Mouse (Mus musculus): Measurements from ENCODE around the gene Smap1. TPM values are rescaled to one million over a fixed set of nuclear protein-coding genes. Genes with fewer than 3 reads are reported as not detected.
"Not testable (repeated sequence)": the region's sequence is repeated elsewhere in the genome, so short reads cannot be mapped to it uniquely, and the experiment has no call there.

Smap1 gene
- polyA plus RNA-seq (2016; fragmentation: Nextera tagmentation; extraction: Ambion mirVana), result 35.6 and 38.2 TPM in 2 replicates

DNA sequence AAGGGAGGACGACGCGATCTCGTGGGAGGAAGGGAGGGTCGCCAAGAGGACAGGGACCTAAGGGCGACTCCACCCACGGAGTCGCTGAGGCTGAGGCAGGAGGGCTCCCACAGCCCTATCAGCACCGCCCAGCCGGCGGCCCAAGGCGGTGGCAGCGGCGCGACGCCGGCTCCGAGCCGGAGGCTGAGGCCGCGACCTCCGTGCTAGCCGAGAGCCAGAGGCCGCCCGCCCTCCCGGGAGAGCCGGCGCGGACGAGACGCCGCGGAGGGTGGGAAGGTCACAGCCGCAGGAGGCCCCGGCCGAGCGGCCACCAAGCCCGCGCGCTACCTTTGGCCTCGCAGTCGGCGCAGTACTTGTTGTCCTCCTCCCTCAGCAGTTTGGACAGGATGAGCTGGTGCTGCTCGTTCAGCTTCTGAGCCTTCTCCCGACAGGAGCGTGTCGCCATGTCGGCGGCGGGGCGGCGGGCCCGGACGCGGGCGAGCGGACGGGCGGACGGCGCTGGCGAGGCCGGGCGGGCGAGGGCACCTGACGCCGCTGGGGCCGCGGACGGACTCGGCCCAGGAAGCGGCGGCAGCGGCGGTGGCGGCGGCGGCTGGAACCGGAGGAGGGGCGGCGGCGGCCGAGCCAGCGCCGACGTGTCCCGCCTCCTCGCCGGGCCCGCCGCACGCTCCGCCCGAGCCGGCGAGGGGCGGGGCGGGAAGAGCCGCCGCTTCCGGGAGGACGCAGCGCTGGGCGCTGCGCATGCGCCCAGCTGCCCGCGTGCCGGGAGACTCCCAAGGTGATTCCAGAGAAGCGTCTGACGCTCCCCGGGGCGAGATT lies at the start of gene Smap1:
Gene Smap1 (minus strand): TSS at position 607 of the 819 bp plus-strand sequence.
- peak; percentile 91 for ATAC-seq
- Histone ChIP-seq H3K4me1 (peaks cover 59% of the 10 kb centered on the region), H3K27ac (peak within 1 kb of the TSS; percentile 99), H3K4me2 (peak within 1 kb of the TSS; percentile 72), H3K36me3 (no peaks in the 10 kb centered on the region), H3K4me3 (peak within 1 kb of the TSS; percentile 96), H3K9me3 (replicated peaks) (no peaks in the 10 kb centered on the region; the same call in 1 of the 2 replicates), H3K27me3 (replicated peaks) (no peaks in the 10 kb centered on the region), H3K9ac (peak within 1 kb of the TSS; percentile 97)
- WGBS (ENCODE audit: insufficient replicate concordance), result under 1% methylated on average over 83 of the region's 113 CpGs

DNA sequence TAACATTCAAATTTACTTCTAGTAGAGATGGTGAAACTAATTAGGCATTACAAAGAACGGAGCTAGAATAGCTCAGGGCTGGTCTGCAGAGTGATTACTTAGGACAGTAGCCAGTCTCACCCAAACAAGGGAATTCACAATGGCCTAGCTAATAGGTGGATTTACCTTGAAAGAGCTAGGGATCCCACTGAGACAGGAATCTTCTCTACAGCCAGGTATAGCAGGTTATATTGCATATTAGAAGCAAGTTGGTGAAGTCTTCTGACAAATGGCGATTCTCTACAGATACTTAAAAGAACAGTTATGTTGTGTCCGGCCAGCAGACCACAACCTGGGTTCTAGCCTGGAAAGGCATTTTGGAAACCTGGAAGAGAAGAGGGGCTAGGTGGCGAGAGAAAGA lies 49.0 kb upstream of the Smap1 start:
- H3K36me3 ChIP-seq; H3K27me3 ChIP-seq (replicated peaks); H3K4me3 ChIP-seq; H3K4me1 ChIP-seq; H3K4me2 ChIP-seq; H3K27ac ChIP-seq; H3K9me3 ChIP-seq (replicated peaks); H3K9ac ChIP-seq; ATAC-seq: not testable (repeated sequence)
- WGBS (ENCODE audit: insufficient replicate concordance), result 67% methylated on average over 3 of the region's 4 CpGs

GRCm38 (mm10) chr1:23968027-23968725 lies 46.1 kb upstream of the Smap1 start:
- WGBS (ENCODE audit: insufficient replicate concordance), result 64% methylated on average over 9 of the region's 9 CpGs
- H3K27me3 ChIP-seq (replicated peaks), result no peaks in the 10 kb centered on the region
- H3K27ac ChIP-seq, result no peak overlapping the region
- H3K4me3 ChIP-seq, result no peak overlapping the region
- ATAC-seq, result no peak
- H3K9me3 ChIP-seq (replicated peaks), result no peaks in the 10 kb centered on the region
- H3K4me1 ChIP-seq, result no peaks in the 10 kb centered on the region
- no peak overlapping the region for H3K9ac ChIP-seq
- H3K4me2 ChIP-seq, result no peak overlapping the region
- H3K36me3 ChIP-seq, result no peaks in the 10 kb centered on the region

DNA sequence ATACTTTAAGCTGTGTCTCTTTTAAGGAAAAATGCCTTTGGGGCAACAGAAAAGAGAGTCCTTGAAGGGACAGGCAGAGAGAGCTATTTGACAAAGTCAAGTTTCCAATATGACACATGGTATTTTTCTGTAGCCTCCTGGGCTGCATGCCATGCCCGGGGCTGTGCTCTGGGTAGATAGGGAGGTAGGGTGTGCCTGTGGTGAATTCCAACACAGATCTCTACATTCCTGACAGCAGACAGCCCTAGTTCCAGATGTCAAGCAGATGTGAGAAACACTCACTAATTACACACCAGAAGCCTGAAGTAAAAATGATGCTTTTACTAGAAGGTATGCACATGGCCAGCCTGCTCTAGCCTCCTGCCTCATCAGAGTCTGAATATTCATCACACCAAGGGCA lies 44.1 kb upstream of the Smap1 start:
- ATAC-seq, result peak; percentile 85
- 24% methylated on average over 1 of the region's 1 CpGs for WGBS (ENCODE audit: insufficient replicate concordance)

DNA sequence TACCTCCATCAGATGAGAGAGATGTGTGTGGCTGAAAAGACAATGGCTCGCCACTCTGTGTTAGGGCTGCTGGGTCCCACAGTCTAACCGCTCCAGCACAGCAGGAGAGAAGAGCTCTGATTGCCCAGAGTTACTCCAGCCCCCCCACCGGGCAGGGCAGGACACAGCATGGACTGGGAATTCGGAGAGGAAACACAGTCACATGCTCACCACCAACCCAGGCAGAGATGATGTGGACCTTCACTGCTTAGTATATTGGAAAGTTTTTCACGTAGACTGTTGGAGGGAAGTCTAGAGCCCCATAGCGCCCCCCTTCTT lies 37.3 kb upstream of the Smap1 start:
- no peaks in the 10 kb centered on the region for H3K36me3 ChIP-seq
- ATAC-seq, result no peak
- 15% methylated on average over 6 of the region's 6 CpGs for WGBS (ENCODE audit: insufficient replicate concordance)
- peaks cover 4% of the 10 kb centered on the region; the same call in 1 of the 2 replicates for H3K4me1 ChIP-seq
- H3K27me3 ChIP-seq (replicated peaks), result 0 out of 2 replicates have a peak, but pooled peaks cover 4% of the 10 kb centered on the region
- peak overlapping the region; percentile 35 for H3K4me3 ChIP-seq
- no peak overlapping the region for H3K27ac ChIP-seq
- H3K9ac ChIP-seq, result no peak overlapping the region
- peak overlapping the region; percentile 61 for H3K4me2 ChIP-seq
- no peaks in the 10 kb centered on the region for H3K9me3 ChIP-seq (replicated peaks)

More for the DNA sequence above, 44.1 kb upstream of the Smap1 start:
- H3K27me3 ChIP-seq (replicated peaks), result no peaks in the 10 kb centered on the region
- H3K27ac ChIP-seq, result no peak overlapping the region
- no peaks in the 10 kb centered on the region for H3K9me3 ChIP-seq (replicated peaks)
- no peak overlapping the region for H3K4me2 ChIP-seq
- no peaks in the 10 kb centered on the region for H3K36me3 ChIP-seq
- no peaks in the 10 kb centered on the region for H3K4me1 ChIP-seq
- H3K4me3 ChIP-seq, result no peak overlapping the region
- H3K9ac ChIP-seq, result no peak overlapping the region

DNA sequence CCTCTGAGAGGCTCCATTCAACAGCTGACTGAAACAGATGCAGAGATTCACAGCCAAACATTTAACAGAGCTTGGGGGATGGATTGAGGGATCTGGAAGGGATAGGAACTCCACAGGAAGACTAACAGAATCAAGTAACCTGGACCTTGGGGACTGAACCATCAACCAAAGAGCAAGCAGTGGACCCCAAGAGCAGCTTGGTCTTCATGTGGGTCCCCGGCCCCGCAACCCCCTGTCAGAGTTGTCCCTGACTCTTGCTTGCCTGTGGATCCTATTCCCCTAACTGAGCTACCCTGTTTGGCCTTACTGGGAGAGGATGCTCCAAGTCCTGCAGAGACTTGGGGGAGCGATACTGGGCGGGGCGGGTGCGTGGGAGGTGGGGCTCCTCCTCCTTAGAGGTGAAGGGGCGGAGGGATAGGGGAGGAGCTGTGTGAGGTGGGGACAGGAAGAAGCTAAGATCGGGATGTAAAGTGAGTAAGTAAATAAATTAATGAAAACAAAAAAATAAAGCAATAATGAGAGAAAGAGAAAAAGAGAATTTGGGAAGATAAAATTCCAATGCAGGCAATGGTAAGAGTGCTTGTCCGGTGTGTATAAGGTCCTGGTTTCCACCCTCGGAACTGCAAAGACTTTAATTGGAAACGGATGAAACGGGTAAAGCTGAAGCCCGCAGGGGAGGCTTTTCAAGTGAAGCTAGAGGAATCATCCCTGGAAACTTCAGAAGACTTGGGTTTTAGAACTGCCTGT lies 36.7 kb upstream of the Smap1 start:
- no peaks in the 10 kb centered on the region for H3K9me3 ChIP-seq (replicated peaks)
- ATAC-seq, result peak; percentile 65; the same call in 1 of the 2 replicates
- WGBS (ENCODE audit: insufficient replicate concordance), result 18% methylated on average over 13 of the region's 13 CpGs
- no peak overlapping the region for H3K9ac ChIP-seq
- no peaks in the 10 kb centered on the region for H3K36me3 ChIP-seq
- peak overlapping the region; percentile 35 for H3K4me3 ChIP-seq
- no peak overlapping the region for H3K27ac ChIP-seq
- 0 out of 2 replicates have a peak, but pooled peaks cover 4% of the 10 kb centered on the region for H3K27me3 ChIP-seq (replicated peaks)
- H3K4me2 ChIP-seq, result peak overlapping the region; percentile 61
- H3K4me1 ChIP-seq, result peaks cover 4% of the 10 kb centered on the region; the same call in 1 of the 2 replicates

- WGBS (ENCODE audit: insufficient replicate concordance), result 73% methylated on average over 6 of the region's 6 CpGs
- H3K9ac ChIP-seq, result no peak overlapping the region
- H3K4me3 ChIP-seq, result no peak overlapping the region
- H3K4me2 ChIP-seq, result no peak overlapping the region
- 0 out of 2 replicates have a peak, but pooled peaks cover 4% of the 10 kb centered on the region for H3K27me3 ChIP-seq (replicated peaks)
- ATAC-seq, result no peak
- no peaks in the 10 kb centered on the region for H3K9me3 ChIP-seq (replicated peaks)
- H3K36me3 ChIP-seq, result no peaks in the 10 kb centered on the region
- H3K4me1 ChIP-seq, result peaks cover 4% of the 10 kb centered on the region; the same call in 1 of the 2 replicates
- H3K27ac ChIP-seq, result no peak overlapping the region
These were observed 36.0 kb upstream of the Smap1 start for GRCm38 (mm10) chr1:23958101-23958500.

DNA sequence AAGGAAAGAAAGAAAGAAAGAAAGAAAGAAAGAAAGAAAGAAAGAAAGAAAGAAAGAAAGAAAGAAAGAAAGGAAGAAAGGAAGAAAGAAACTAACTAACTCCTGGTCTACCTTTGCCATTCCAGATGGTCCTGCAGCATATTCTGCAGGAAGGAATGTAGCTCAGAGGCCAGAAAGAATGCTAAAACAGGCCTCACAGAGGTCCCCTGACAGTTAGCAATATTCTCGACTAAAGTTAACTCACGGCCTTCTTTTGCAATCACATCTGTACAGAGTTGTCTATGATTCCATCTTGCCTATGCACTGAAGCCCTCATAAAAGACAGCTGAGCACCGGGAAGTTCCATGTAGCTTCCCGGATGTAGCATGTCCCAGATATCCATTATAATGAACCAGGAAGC lies 33.4 kb upstream of the Smap1 start:
- peaks cover 4% of the 10 kb centered on the region; the same call in 1 of the 2 replicates for H3K4me1 ChIP-seq
- no peak overlapping the region for H3K4me3 ChIP-seq
- H3K27ac ChIP-seq, result no peak overlapping the region
- WGBS (ENCODE audit: insufficient replicate concordance), result 66% methylated on average over 4 of the region's 4 CpGs
- no peaks in the 10 kb centered on the region for H3K36me3 ChIP-seq
- no peak overlapping the region for H3K4me2 ChIP-seq
- 0 out of 2 replicates have a peak, but pooled peaks cover 4% of the 10 kb centered on the region for H3K27me3 ChIP-seq (replicated peaks)
- H3K9me3 ChIP-seq (replicated peaks), result no peaks in the 10 kb centered on the region
- ATAC-seq, result no peak
- H3K9ac ChIP-seq, result no peak overlapping the region

DNA sequence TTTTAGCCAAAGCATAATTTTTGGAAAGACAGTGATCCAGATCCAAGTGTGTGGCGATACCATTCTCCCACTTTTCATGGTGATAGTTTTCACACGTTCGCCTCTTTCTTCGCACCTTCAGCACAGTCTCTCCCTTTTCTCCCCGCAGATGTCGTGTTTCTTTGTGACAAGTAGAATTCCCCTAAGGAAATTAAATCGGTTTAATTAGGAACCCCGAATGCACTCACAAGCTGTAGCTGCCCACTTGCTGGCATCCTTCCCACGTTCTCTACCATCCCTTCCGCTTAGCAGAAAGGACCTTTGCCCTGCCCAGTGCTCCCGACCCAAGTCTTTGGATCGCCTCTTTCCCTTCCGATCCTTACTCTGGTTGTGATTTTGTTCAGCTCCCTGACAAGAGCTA lies 31.8 kb upstream of the Smap1 start:
- ATAC-seq, result no peak
- no peak overlapping the region for H3K4me2 ChIP-seq
- H3K27ac ChIP-seq, result no peak overlapping the region
- no peaks in the 10 kb centered on the region for H3K9me3 ChIP-seq (replicated peaks)
- WGBS (ENCODE audit: insufficient replicate concordance), result 74% methylated on average over 13 of the region's 13 CpGs
- H3K27me3 ChIP-seq (replicated peaks), result 0 out of 2 replicates have a peak, but pooled peaks cover 4% of the 10 kb centered on the region
- H3K36me3 ChIP-seq, result no peaks in the 10 kb centered on the region
- H3K4me1 ChIP-seq, result no peaks in the 10 kb centered on the region
- H3K4me3 ChIP-seq, result no peak overlapping the region
- no peak overlapping the region for H3K9ac ChIP-seq

GRCm38 (mm10) chr1:23948778-23949699 lies 26.9 kb upstream of the Smap1 start:
- H3K9ac ChIP-seq, result no peak overlapping the region
- H3K4me3 ChIP-seq, result no peak overlapping the region
- no peak overlapping the region for H3K4me2 ChIP-seq
- no peaks in the 10 kb centered on the region for H3K4me1 ChIP-seq
- H3K36me3 ChIP-seq, result no peaks in the 10 kb centered on the region
- H3K9me3 ChIP-seq (replicated peaks), result no peaks in the 10 kb centered on the region
- no peak for ATAC-seq
- H3K27me3 ChIP-seq (replicated peaks), result no peaks in the 10 kb centered on the region
- H3K27ac ChIP-seq, result no peak overlapping the region
- 78% methylated on average over 15 of the region's 15 CpGs for WGBS (ENCODE audit: insufficient replicate concordance)

GRCm38 (mm10) chr1:23948290-23948689 lies 26.2 kb upstream of the Smap1 start:
- no peak overlapping the region for H3K27ac ChIP-seq
- H3K36me3 ChIP-seq, result no peaks in the 10 kb centered on the region
- H3K4me2 ChIP-seq, result no peak overlapping the region
- 76% methylated on average over 7 of the region's 7 CpGs for WGBS (ENCODE audit: insufficient replicate concordance)
- no peak overlapping the region for H3K4me3 ChIP-seq
- ATAC-seq, result no peak
- no peak overlapping the region for H3K9ac ChIP-seq
- no peaks in the 10 kb centered on the region for H3K27me3 ChIP-seq (replicated peaks)
- H3K9me3 ChIP-seq (replicated peaks), result no peaks in the 10 kb centered on the region
- no peaks in the 10 kb centered on the region for H3K4me1 ChIP-seq
